Mouse (Mus musculus): Measurements from ENCODE around the gene Efcab2.

The Efcab2 gene

DNA sequence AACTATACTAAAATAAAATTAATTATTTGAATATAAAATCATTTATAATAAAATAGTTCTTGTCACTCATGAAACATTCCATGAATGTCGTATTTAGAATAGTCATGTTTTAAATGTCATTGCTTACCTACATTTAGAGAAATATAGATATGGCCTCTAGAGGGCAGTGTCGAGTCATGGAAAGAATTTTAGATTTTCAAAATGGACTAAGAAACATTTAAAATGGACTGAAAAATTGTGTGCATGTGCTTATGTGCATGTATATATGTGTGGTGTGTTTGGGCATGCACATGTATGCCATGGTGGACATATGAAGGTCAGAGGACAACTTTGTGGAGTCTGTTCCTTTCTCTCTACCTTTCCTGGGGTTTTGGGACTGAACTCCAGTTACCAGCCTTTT lies 62.4 kb downstream of the Efcab2 start:
- in situ Hi-C loops (cut with MseI, MboI): loop anchor here in 1 of 2 experiments (25.0 kb wide), 1 partner anchor 506 kb away; no protein-coding TSS in a partner anchor

DNA sequence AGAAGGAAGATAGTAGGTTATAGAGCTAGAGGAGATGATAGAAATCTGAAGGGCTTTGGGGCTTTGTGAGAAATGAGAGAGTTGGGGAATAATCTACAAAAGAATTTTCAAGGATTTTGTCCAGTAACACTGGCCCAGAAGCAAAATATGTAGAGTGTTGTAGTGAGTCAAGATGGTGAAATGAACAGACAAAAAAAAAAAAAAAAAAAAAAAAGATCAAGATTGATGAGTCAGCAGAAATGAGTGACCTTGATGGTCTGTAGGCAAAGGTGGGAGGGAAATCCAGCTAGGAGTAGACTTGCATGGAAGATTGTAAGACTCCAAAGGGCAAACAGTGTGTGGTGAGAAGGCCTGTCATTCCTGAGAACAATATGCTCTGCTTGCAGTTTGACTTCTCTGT lies 78.0 kb downstream of the Efcab2 start:
- in situ Hi-C loops (cut with MseI, MboI): no loop called here

DNA sequence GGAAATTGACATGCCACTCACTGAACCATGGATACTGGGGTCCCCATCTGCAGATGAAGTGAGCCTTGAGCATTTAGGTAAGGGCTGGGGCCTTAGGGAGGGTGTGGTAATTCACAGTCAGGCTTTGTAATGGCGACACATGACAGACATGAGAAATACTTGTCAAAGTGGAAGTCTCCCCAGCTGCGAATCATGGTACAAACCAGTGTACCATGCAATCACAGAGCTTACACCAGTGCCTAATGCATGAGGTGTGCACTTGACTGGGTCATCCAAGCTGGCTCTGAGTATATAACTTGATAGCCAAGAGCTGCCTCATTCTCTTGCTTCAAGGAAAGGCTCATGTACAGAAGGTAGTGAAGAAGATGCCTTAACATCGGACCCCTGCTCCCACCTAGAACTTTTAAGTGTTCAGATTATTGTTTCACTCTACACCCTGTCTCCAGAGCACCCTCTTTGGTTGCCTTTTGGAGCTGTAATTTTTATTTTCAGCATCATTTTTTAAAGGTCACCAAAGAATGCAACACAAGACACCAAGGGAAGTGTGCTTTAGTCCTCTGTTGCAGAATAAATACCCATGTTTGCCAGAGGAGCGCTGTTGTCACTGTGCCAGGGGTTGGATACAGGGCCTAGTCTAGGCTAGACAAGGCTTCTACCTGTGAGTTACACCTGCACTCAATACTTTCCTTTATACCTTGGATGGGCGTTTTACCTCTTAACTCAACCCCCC lies 79.4 kb downstream of the Efcab2 start:
- in situ Hi-C loops (cut with MseI, MboI): no loop called here

DNA sequence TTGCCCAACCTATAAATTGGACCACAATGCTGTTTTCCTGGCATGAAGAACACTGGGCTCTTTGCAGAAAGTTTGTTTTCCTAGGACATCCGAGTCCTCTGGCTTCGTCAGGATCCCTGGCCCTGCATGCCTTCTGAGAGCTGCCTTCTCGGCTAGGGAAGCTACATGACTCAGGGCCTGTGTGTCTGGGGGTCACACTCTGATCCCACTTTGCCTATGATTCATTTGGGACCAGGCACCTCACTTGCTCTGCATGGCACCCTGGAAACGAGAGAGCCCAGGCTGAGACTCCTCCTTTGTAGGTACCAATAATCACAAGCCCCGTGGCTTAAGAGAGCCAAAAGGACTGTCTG lies 80.0 kb downstream of the Efcab2 start:
- in situ Hi-C loops (cut with MseI, MboI): no loop called here

DNA sequence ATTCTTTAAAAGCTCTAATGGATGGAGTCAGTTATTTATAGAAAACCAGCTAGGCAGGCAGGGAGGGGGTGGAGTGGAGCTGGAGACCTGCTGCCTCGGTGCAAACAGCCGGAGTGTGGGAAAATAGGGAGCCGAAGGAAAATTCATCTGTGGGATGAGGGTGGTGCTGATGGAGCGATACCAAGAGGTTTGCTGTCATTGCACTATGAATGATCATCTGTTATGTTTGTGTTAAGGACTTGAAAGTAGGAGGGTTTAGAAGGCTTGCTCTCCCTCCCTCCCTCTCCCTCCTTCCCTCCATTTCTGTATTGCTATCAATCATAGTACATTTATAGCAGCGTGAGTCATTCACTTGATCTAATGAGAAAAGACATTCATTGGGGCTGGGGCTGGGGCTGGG lies 80.9 kb downstream of the Efcab2 start:
- in situ Hi-C loops (cut with MseI, MboI): no loop called here

DNA sequence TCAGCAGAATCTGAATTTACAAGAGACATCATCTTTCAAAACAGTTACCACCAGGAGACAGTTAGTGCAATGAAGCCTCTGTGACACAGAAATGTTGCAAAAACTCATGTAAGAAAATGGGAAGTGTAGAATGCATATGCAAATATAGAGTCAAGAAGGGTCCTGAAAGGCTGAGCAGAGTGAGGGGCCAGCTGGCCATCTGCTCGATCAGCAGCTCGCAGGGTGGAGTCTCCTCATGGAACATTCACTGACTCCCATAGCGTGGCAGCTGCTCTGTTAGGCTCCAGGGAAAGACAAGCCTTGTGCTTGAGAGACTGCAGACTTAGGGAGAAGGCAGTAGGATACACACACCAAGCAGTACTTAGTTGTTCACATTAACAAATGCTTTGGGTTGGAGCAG lies 83.2 kb downstream of the Efcab2 start:
- in situ Hi-C loops (cut with MseI, MboI): no loop called here

DNA sequence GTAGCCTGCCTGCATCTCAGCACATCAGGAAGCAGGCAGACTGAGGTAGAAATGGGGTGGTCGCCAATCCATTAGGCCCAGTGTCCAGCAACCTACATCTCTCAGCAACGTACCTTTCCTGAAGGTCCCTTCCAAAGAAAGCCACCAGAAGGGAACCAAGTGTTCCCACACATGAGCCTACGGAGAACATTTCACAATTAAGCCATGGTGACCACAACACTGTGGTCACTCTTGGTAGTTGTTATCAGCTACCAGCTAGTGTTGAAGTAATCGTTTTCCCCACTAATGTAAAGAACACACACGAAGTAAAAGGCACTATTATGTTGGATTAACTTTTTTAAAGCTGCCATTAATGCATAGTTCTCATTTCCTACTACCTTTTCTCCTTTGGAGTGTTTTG lies 85.8 kb downstream of the Efcab2 start:
- in situ Hi-C loops (cut with MseI, MboI): no loop called here

DNA sequence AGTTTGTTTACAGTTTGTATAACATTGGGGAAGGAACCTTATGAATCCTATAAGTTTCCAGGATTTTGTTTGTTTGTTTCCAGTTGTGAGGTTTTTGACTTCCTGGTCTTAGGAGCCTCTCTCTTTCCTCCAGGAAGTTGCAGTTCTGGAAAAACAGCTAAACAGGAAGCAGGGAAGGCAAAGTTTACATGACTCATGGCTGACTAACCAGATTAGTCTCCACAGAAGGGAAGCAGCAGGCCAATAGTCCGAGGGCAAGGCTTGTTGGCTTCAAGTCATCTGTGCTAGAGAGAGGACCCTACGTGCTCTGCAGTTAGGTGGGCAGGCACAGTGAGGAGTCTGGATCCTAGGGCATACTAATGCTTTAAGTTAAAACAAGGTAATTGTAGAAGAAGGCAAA lies 86.6 kb downstream of the Efcab2 start:
- in situ Hi-C loops (cut with MseI, MboI): no loop called here

DNA sequence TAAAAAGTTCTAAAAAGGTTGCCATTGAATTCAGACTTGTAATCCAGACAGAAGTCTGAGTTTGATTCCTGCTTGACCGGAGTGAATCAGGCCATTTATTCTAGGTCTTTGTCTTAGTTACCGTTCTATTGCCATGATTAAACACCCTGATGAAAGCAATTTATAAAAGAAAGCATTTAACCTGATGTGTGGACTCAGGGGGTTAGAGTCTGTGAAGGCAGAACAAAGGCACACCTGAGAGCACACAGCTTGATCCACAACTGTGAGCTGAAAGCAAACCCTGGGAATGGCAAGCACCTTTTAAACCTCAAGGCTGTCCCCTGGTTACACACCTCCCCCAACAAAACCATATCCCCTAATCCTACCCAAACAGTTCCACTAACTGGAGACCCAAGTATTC lies 90.3 kb downstream of the Efcab2 start:
- in situ Hi-C loops (cut with MseI, MboI): no loop called here

DNA sequence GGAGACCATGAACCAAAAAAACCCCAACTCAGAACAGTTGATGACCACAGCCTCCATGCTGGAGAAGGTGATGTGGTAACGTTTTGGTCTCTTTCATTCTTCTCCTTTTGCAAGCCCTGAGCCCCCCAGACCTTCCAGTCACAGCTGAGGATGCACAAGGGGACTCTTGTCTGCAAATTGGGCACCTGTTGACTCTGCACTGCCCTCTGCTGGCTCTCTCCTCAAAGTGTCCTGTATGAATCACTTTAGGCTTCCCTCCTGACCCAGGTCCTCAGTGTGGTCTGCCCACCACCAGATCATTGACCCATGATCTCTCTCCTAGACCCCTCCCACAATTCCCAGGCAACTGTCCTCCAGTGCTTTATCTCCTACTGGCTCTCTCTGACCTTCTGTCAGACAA lies 91.0 kb downstream of the Efcab2 start:
- in situ Hi-C loops (cut with MseI, MboI): no loop called here

DNA sequence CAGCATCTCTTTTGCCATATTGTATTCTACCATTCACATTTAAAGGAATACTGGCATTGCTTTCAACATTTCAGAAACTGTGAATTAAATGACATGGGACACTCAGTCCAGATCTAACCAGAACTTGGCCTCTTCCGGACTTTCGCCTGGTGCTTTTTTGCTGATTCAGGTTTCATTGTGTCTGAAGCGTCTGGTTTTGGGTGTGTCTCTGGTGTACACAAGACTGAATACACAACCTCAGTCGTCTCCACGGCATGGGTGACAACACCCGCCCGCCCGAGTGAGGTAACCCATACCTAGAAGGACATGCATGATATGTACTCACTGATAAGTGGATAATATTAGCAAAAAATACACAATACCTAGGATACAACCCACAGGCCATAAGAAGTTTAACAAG lies 101.1 kb downstream of the Efcab2 start:
- in situ Hi-C loops (cut with MseI, MboI): no loop called here

DNA sequence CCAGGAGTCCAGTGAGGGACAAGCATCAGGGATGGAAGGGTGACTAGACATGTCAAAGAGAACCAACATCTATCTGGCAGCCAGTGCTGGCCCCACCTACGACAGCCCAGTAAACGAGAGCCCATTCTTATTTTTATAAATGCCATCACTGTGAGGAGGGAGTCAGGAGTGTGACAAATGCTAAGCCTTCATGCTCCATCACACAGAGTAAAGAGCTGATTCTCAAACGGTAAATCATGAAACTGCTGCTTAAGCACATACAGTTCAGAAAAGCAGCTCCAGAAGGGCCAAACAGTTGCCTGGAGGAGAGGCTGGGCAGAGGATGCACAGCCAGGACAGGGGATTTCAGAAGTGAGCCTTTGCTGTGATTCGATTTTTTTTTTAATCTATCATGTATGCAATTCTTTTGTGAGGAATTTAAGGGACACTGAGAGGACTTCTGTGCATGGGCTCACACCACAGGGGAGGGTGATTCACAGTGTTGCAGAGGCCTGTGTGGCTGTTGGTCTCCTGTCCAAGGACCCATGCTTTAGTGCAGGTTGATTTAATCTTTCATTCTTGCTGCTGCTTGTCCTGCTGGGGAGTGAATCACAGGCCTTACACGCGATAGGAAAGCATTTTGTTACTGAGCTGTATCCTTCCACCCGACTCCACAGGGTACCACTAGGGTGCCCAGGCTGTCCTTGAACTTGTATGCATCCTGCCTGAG lies 106.6 kb downstream of the Efcab2 start:
- in situ Hi-C loops (cut with MseI, MboI): no loop called here

DNA sequence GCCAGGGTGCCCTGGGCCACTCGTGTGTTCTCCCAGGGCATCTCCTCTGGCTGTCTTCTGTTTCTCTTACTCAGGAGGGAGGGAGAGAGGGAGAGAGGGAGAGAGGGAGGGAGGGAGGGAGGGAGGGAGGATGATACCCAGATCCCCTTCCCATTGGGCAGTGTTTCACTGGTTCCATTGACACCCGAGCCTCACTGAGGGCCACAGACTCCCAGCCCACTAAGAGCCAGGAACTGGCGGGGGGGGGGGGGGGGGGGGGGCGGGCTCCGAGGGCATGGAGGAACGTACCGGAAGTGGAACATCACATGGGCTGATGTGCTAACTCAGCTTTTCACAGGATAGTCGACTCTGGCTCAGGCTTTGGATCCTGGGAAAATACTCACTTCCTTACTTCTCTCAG lies 108.1 kb downstream of the Efcab2 start:
- in situ Hi-C loops (cut with MseI, MboI): no loop called here

DNA sequence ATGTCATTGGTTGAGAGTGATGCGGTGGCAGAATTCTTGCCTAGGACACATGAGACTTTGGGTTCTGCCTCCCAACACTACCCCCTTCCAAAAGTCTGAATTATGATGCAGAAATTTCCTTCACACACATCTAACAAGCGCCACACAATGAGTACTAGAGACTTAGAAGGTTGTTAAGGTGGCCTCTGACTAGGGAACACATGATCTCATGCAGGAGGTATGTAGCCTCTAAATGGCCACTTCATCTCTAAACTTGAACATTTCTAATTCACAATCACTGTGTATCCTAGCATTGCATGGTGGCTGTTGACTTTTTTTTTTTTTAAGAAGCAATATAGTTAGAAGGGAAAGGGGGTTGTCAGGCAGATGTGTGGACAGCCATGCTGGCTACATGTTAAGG lies 110.0 kb downstream of the Efcab2 start:
- in situ Hi-C loops (cut with MseI, MboI): no loop called here

DNA sequence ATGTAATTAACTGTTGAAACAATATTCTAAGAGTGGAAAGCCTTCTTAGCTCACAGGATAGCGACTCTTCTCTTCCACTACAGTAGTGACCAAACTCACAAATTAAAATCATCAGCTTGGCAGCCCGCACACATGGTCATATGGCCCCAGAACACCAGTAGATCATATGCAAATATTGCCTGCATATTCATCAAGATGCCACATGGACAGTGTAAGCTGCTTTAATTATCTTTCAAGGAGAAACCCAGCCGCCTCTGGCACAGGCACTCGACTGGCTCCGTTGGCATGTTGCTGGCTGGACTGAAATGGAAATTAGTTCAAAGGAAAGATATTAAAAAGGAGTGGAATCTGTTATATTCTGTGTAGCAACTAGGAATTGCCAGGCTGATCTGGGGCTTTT lies 116.5 kb downstream of the Efcab2 start:
- in situ Hi-C loops (cut with MseI, MboI): no loop called here

DNA sequence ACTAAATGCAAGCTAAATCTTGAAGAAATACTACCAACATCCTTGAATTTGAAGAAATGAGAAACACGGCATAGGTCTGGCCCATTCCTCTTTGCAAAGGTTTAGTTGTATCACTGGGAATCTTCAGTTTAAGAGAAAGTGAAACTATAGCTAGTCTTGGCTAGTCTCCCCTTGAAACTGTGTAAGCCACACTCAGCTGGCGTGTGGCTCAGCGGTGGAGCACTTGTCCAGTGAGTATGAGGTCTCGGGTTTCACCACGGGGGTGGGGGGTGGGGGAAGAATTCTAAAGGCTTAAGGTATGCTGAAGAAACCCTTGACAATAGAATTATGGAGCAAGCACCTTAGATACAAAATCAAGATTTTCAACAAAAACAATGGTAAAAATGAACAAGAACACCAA lies 117.3 kb downstream of the Efcab2 start:
- in situ Hi-C loops (cut with MseI, MboI): no loop called here

DNA sequence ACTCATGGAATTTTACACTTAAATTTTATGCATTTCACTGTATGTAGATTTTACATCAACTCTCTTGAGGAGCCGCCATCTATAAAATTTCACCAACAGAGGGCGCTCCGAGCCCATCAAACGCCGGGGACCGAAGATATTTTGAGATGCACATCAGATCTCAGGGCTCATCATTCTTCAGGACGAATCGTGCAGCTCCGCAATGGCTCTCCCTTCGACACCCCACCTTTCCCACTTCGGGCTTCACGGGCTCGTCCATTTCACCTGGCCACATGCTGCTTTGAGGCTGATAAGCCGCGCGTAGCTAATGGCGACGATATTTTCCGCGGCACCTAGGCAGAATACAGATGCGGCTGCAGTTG lies 121.3 kb downstream of the Efcab2 start:
- in situ Hi-C loops (cut with MseI, MboI): loop anchor here (5.0 to 25.0 kb wide), 3 partner anchors 160 to 610 kb away; no protein-coding TSS in a partner anchor

DNA sequence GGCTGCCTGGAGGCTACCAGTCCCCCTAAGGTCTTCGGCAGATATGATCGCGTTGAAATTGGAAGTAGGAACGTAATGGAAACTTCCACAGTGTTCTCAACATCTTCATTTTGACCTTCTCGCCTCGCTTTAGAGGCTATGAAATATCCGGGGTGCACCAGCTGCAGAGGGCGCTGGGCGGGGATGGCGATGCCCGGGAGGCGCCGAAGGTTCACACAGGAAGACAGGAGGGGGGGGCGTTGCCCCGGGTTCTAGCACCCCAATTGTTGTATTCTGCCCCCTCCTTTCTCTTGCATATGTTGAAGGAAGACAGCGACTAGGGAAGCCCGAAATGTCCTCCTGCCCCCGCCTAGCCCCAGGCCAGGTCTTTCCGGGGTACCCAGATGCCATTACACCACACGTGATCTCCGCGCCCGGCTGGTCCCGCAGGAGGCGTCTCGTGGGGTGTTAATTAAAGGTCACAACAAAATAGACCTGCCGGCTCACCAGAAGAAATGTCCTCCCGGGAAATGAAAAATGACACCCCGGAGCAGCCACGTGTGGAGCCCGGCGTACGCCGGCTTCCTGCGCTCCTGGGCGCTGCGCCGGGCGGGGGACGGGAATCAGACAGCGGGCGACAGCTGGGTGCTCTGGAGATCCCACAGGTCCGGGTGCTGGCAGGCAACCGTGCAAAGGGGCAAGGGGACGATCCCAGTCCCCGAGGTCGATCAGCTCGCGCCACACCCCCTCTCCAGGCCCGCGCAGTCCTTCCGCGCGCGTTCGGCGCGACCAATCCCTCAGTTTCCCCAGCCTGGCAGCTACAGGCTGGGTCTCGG lies 121.9 kb downstream of the Efcab2 start:
- in situ Hi-C loops (cut with MseI, MboI): loop anchor here (5.0 to 25.0 kb wide), 3 partner anchors 160 to 610 kb away; no protein-coding TSS in a partner anchor

DNA sequence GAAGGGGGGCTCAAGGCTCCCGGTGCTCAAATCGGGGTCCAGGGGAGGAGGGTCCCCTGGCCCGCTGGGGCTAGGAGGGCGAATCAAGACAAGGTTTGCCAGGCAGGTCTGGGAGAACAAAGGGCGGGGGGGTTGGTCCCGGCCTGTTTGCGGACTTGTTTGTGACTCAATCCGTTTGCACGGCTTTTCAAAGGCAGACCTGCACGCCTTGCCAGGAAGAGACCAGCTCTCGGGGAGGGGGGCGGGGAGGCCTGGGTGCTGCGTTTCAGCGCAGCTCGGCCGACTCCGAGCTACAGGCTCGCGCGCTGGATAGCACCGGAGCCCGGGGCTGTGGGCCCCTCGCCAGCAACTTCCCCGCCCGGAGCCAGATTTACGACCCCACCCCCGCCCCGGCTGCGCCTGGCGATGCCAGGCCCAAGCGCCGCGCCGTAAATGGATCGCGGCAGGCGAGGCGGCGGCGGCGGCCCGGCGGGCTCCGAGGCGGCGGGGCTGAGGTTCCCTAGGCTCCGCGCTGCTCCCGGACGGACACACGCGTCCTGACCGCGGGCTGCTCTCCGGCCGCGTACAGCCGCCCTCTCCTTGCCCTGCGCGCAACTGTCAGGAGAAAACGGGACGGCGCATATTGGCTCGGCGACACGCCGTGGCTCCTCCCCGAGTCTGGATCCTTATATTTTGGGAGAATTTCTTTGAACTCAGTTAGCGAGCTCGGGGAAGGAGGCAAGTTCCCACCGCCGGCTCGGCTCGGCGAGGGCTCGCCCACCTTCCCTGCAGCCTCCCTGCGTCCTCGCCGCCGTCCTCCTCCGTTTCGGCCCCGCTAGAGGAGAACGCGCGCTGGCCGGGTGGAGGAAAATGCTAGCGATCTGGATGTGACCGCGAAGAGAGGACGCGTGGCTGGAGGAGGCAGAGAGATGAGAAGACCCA lies 122.8 kb downstream of the Efcab2 start, which contains the start of gene Kif26b:
Gene Kif26b, plus strand, starts transcription at position 695 of the 921 bp plus-strand sequence.
- in situ Hi-C loops (cut with MseI, MboI): loop anchor here (5.0 to 25.0 kb wide), 3 partner anchors 159 to 609 kb away; no protein-coding TSS in a partner anchor

DNA sequence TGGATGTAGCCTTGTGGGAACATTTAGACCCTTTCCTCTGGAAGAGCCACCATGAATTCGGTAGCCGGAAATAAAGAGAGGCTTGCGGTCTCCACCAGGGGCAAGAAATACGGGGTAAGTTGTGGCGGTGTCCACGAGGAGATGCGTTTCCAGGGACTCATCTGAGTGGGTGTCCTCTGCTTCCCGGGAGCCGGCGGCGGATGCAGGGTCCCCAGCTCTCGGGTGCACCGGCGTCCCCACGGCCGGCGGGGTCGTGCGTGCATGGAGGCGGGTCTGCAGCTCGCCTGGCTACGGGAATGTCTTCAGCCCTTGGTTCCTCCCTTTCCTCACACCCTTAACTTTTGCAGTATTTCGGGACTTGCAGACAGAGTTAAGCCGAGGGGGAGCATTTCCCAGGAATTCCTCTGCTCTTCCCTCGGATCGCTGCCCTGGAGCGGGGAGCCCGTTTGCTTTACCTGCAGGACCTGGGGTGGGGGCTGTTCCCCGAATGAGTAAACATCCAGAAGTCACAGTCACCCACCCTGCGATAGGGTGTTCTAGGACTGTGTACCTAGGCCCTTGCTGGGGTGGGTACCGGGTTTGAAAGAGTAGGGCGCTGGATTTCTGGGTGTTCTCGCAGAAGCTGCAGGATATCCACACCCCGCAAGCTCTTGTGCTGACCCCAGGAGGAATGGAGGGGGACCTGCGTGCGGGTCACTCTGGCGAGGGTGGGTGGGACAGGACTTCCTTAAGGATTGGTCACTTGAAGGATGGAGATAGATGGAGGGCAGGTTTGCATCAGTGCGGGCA lies 123.8 kb downstream of the Efcab2 start:
- in situ Hi-C loops (cut with MseI, MboI): loop anchor here (5.0 to 25.0 kb wide), 4 partner anchors 155 to 608 kb away; no protein-coding TSS in a partner anchor
